Mouse (Mus musculus): ENCODE measurements around the gene Ltbp4. TPM values are rescaled to one million over a fixed set of nuclear protein-coding genes. Genes with fewer than 3 reads are reported as not detected.
A peak's percentile ranks its signal among the peaks of the same experiment; 100 is the strongest.

Gene Ltbp4
- polyA plus RNA-seq, 1 experiment from 2014 or later = 53.9 TPM

DNA sequence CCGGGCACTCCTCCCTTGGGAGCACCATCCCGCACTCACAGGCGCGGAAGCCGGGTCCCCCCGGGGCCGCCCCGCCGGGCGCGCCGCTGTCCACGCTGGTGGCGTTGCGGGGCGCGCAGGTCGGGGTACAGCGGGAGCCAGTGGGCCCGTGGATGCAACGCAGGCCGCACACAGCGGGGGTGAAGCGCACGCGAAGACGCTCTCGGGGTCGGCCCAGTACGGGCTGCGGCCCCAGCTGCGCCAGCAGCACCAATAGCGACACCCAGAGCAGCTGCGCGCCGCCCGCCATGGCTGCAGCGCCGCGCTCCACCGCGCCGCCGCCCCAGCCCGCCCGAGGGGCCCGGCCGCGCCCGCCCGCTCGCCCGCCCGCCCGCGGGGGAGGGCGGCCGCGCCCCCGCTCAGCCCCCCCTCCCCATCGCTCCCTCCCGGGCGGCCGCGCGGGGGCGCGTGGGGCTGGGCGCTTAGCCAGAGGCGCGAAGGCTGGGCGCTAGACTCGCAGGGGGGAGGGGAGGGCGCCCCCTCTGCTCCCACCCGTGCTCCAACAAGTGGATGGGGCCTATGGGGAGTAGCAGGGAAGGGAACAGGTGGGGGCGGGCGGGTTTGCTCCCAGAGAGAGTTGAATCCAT, 4.1 kb downstream of the Ltbp4 start:
- peaks cover 86% of the 10 kb centered on the region for H3K27me3 ChIP-seq (replicated peaks)
- peaks cover 67% of the 10 kb centered on the region for H3K4me1 ChIP-seq (replicated peaks)
- under 1% methylated on average over 67 of the region's 77 CpGs for WGBS
- H3K4me3 ChIP-seq = peak overlapping the region; percentile 70
- no peak for ATAC-seq (ENCODE audit: insufficient number of reproducible peaks, low FRiP score)
- peak overlapping the region; percentile 95 for H3K4me2 ChIP-seq
- peak overlapping the region; percentile 84 for H3K27ac ChIP-seq (ENCODE audit: poor library complexity, severe bottlenecking)
- H3K36me3 ChIP-seq = no peaks in the 10 kb centered on the region
- peak overlapping the region; percentile 86 for H3K9ac ChIP-seq
- no peaks in the 10 kb centered on the region for H3K9me3 ChIP-seq (replicated peaks)

DNA sequence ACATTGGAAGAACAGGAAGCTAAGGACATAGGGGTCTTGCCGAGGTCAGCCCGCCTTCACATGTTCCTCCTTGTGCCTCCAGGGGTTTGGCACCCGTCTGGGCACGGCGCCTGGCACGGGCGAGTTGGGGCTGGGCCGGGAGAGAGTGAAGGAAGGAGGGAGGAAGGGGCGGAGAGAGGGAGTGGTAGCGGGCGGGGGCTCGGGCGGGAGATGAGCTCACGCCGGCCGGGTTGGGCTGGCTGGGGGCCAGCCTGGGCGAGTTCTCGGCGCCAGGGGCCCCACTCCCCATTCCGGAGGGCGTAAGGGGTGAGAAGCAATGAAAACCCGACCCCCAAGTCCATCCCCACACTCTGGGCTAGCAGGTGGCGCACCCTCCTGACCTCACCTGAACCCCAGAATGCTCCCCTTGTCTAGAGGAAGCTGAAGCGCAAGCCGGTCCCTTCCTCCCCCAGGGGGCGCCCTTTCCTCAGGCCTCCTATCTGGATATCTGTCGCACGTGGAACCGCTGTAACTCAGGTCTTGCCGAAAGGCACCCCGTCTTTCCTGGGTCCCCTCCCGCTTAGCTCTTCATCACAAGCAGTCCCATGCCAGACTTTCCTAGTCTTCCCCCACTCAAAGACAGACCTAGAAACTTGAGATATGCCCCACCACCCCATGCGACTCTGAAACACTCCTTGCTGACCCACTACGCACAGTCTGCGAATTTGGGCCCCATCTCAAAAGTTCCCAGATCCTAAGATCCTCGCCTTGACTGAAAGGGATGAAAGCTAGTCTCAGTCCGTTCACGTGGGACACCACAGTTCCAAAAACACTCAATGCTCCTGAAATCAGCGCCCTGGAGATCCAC, 4.9 kb downstream of the Ltbp4 start:
- no peak for ATAC-seq (ENCODE audit: insufficient number of reproducible peaks, low FRiP score)
- Histone ChIP-seq H3K9me3 (replicated peaks) (no peaks in the 10 kb centered on the region), H3K9ac (peak overlapping the region; percentile 86), H3K4me3 (peak overlapping the region; percentile 70), H3K36me3 (peaks cover 5% of the 10 kb centered on the region), H3K4me1 (replicated peaks) (peaks cover 64% of the 10 kb centered on the region), H3K27ac (ENCODE audit: poor library complexity, severe bottlenecking) (peak overlapping the region; percentile 84), H3K4me2 (peak overlapping the region; percentile 95), H3K27me3 (replicated peaks) (peaks cover 86% of the 10 kb centered on the region)
- WGBS = under 1% methylated on average over 38 of the region's 39 CpGs

DNA sequence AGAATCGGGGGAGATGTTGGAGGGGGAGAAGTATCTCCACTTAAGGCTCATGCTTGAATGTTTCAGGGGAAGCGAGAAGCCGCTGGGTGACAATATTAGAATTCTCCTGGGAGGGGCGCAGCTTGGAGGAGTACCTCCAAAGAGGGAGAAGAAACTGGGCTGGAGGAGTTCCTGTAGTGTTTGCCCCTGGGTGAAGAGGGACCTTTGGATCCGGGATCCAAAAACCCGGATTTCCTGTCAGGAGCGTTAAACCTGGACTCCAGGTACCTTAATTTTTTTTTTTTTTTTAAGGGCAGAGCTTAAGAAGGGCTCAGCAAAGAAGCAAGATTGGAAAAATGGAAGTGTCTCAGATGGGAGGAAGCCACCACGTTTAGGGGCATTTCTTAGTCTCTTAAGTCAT, 5.6 kb downstream of the Ltbp4 start:
- no peak for ATAC-seq (ENCODE audit: insufficient number of reproducible peaks, low FRiP score)
- Histone ChIP-seq H3K4me1 (replicated peaks) (peaks cover 58% of the 10 kb centered on the region), H3K4me2 (peak overlapping the region; percentile 95), H3K9me3 (replicated peaks) (no peaks in the 10 kb centered on the region), H3K27ac (ENCODE audit: poor library complexity, severe bottlenecking) (peak overlapping the region; percentile 84), H3K9ac (peak overlapping the region; percentile 57; the same call in 1 of the 2 replicates), H3K36me3 (peaks cover 10% of the 10 kb centered on the region), H3K4me3 (peak overlapping the region; percentile 70), H3K27me3 (replicated peaks) (peaks cover 87% of the 10 kb centered on the region)
- 8% methylated on average over 8 of the region's 8 CpGs for WGBS

DNA sequence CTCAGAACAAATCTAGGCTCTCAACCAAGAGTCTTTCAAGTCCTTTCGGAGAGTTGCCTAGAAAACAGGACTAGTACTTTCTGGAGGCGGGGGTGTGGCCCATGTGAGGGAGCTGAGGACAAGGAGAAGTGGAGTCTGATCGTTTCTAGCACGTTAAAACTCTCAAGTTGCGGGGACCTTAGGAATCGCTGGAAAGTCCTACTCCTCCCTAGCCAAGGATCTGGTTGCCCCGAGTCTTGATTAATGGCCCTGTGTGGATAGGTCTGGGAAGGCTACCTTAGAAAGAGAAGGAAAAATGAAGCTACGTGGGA, 6.0 kb downstream of the Ltbp4 start:
- Histone ChIP-seq H3K9ac (peak overlapping the region; percentile 52; the same call in 1 of the 2 replicates), H3K4me1 (replicated peaks) (peaks cover 60% of the 10 kb centered on the region), H3K27ac (ENCODE audit: poor library complexity, severe bottlenecking) (peak overlapping the region; percentile 84), H3K36me3 (peaks cover 10% of the 10 kb centered on the region), H3K9me3 (replicated peaks) (no peaks in the 10 kb centered on the region), H3K4me2 (peak overlapping the region; percentile 95), H3K27me3 (replicated peaks) (peaks cover 90% of the 10 kb centered on the region), H3K4me3 (peak overlapping the region; percentile 70)
- 4% methylated on average over 8 of the region's 8 CpGs for WGBS
- no peak for ATAC-seq (ENCODE audit: insufficient number of reproducible peaks, low FRiP score)

DNA sequence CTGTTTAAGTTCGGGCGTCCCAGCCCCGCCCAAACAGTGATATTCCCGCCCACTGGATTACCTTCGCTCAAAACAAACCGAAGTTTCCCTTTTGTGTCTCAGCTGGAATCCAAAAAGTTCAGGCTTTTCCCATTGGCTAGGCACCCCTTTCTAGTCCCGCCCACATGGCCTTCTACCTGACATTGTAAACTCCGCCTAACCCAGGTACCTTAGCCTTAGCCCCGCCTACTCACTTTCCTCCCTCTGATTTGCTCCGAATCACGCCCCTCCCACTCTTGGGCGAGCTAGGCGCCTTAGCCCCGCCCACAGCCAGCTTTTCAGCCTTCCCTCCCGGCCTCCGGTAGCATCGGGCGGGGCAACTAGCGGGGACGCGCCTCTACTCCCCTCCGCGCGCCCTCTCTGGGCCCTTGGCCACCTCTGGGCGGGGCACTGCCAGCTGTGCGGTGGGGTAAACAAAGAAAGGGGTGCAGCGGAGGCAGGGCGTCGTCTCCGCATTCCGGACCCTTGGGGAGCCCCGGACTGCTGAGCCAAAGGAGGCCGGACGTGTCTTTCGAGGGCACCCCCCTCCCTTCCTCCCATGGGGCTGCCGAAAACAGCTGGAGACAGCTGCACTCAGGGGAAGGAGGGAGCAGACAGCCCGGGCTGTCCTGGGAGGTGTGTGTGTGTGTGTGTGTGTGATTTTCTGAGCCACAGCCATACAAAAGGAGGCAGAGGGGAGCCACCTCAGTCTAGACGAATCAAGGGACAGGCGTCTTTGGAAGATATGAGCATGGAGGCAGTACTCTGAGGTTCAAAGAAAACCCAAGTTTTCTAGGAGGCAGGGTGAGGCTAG, 6.6 kb downstream of the Ltbp4 start:
- peak overlapping the region; percentile 49 for H3K9ac ChIP-seq
- peaks cover 10% of the 10 kb centered on the region for H3K36me3 ChIP-seq
- peaks cover 65% of the 10 kb centered on the region for H3K4me1 ChIP-seq (replicated peaks)

DNA sequence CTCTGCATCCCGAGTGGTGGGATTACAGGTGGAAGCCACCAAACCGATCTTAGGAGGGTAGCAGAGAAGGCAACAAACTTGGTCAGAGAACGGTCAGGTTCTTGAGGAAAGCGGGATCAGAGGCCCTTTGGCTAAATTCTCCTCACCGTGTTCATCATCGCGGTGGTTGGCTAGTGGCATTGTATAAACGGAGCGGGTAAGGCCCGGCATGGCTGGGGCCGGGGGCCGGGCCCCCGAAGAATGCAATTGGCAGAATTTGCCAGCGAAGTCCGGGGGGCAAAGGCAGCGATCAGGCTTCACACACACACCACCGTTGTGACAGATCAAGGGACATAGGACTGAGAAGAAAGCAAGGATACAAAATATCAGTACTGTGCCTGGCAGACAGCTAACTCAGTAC, 7.5 kb downstream of the Ltbp4 start:
- Histone ChIP-seq H3K9me3 (replicated peaks) (no peaks in the 10 kb centered on the region), H3K27ac (ENCODE audit: poor library complexity, severe bottlenecking) (no peak overlapping the region), H3K36me3 (peaks cover 10% of the 10 kb centered on the region), H3K4me2 (peak overlapping the region; percentile 95), H3K4me3 (peak overlapping the region; percentile 70; the same call in 1 of the 2 replicates), H3K27me3 (replicated peaks) (peaks cover 93% of the 10 kb centered on the region), H3K4me1 (replicated peaks) (peaks cover 66% of the 10 kb centered on the region), H3K9ac (no peak overlapping the region)
- ATAC-seq (ENCODE audit: insufficient number of reproducible peaks, low FRiP score) = no peak
- 26% methylated on average over 17 of the region's 17 CpGs for WGBS

More for the DNA sequence above, 6.6 kb downstream of the Ltbp4 start:
- ATAC-seq (ENCODE audit: insufficient number of reproducible peaks, low FRiP score) = peak; percentile 49
- peak overlapping the region; percentile 84 for H3K27ac ChIP-seq (ENCODE audit: poor library complexity, severe bottlenecking)
- peak overlapping the region; percentile 95 for H3K4me2 ChIP-seq
- H3K4me3 ChIP-seq = peak overlapping the region; percentile 70
- under 1% methylated on average over 39 of the region's 39 CpGs for WGBS
- peaks cover 92% of the 10 kb centered on the region for H3K27me3 ChIP-seq (replicated peaks)
- H3K9me3 ChIP-seq (replicated peaks) = no peaks in the 10 kb centered on the region

DNA sequence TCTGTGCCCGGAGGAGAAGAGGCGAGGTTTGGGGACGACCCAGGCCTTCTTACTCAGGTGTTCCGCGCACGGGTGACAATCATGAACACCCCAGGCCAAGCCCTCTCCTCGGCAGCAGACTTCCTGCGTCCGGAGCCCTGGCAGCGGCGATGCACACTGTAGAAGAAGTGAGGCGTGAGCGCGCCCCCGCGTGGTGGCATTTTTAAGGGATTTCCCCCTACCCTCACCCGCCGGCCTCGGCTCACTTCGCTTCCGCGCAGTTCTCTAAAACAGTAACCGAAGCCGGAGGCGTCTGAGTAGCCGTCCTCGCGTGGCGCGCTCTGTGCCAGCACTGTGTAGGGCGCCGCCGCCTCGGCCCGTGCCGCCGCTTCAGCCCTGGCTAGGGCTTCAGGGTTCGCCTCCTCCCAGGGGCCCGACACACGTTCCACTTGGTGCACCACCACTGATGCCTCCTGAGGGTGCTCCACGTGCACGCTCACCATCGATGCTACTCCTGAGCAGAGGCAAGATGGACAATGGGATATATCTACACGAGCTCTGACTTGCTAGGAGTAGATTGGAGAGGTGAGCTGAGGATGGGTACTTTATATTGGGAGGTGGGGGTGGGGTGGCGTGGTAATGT, 8.1 kb downstream of the Ltbp4 start:
- Histone ChIP-seq H3K9ac (no peak overlapping the region), H3K4me1 (replicated peaks) (peaks cover 61% of the 10 kb centered on the region), H3K4me2 (peak overlapping the region; percentile 95), H3K27ac (ENCODE audit: poor library complexity, severe bottlenecking) (no peak overlapping the region), H3K27me3 (replicated peaks) (peaks cover 93% of the 10 kb centered on the region), H3K4me3 (peak overlapping the region; percentile 22), H3K36me3 (peaks cover 15% of the 10 kb centered on the region), H3K9me3 (replicated peaks) (no peaks in the 10 kb centered on the region)
- 6% methylated on average over 45 of the region's 45 CpGs for WGBS
- no peak for ATAC-seq (ENCODE audit: insufficient number of reproducible peaks, low FRiP score)

DNA sequence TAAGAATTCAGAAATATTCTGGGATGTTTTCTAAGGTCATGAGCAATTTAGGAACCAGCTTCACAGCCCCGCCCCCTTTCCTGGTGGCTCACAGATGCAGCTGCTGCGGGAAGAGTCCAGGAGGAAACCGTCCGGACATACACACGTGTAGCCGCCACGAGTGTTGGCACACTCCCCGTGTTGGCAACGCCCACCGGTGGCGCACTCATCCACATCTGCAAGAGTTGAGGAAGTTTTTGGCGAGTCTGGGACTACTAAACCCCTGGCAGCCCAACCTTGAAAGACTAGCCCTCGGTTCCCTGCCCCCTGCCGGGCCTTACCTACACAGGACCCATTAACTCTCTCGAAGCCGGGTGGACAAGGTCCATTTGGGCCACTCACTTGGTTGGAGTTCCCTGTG, 8.8 kb downstream of the Ltbp4 start:
- no peaks in the 10 kb centered on the region for H3K9me3 ChIP-seq (replicated peaks)
- H3K36me3 ChIP-seq = peaks cover 22% of the 10 kb centered on the region
- H3K4me1 ChIP-seq (replicated peaks) = peaks cover 53% of the 10 kb centered on the region
- WGBS = 30% methylated on average over 16 of the region's 16 CpGs
- H3K4me2 ChIP-seq = no peak overlapping the region
- no peak overlapping the region for H3K27ac ChIP-seq (ENCODE audit: poor library complexity, severe bottlenecking)
- peaks cover 93% of the 10 kb centered on the region for H3K27me3 ChIP-seq (replicated peaks)
- no peak overlapping the region for H3K4me3 ChIP-seq
- no peak overlapping the region for H3K9ac ChIP-seq
- no peak for ATAC-seq (ENCODE audit: insufficient number of reproducible peaks, low FRiP score)

DNA sequence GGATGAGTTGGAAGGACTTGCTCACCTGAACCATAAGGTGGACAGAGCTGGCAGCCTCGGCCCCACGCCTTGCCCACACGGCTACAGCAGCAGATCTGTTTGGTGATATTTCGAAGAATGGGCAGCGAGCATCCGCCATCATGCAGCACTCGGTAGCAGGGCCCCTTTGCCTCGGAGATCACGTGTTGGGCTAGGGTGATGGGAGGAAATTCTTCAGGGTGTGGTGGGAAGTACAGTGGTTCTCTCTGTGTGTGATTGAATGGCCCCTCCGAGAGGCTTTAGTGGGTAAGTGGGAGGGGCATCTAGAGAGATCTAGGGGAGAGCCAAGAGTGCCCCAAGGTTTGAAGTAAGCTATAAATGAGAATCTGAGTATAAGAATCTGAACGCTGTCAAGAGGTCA, 9.3 kb downstream of the Ltbp4 start:
- Histone ChIP-seq H3K4me3 (no peak overlapping the region), H3K4me2 (no peak overlapping the region), H3K36me3 (peaks cover 27% of the 10 kb centered on the region), H3K4me1 (replicated peaks) (peaks cover 50% of the 10 kb centered on the region), H3K27me3 (replicated peaks) (peaks cover 93% of the 10 kb centered on the region), H3K27ac (ENCODE audit: poor library complexity, severe bottlenecking) (no peak overlapping the region), H3K9ac (no peak overlapping the region), H3K9me3 (replicated peaks) (no peaks in the 10 kb centered on the region)
- 80% methylated on average over 11 of the region's 11 CpGs for WGBS
- no peak for ATAC-seq (ENCODE audit: insufficient number of reproducible peaks, low FRiP score)

DNA sequence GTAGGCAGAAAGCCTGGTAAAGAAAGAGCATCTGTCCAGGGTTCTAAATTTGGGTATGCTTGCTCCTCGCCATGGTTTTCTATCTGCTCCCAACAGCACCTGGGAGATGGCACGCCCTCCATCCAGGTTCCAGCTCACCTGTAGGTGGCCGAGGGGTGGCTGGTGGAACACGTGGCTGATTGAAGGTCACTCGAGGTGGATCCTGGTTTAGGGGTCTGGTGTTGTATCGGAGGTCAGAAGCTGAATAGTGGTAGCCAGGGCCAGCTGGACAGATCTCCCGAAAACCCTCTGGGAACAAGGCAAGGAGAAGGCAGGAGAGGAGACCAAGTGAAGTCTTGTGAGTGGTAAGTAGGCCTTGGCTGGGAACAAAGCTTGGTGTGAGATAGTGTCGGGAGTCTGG, 10.0 kb downstream of the Ltbp4 start:
- H3K9ac ChIP-seq = no peak overlapping the region
- H3K27me3 ChIP-seq (replicated peaks) = peaks cover 93% of the 10 kb centered on the region
- no peak overlapping the region for H3K27ac ChIP-seq (ENCODE audit: poor library complexity, severe bottlenecking)
- H3K4me3 ChIP-seq = no peak overlapping the region
- H3K4me1 ChIP-seq (replicated peaks) = peaks cover 46% of the 10 kb centered on the region
- no peak overlapping the region for H3K4me2 ChIP-seq
- 89% methylated on average over 8 of the region's 8 CpGs for WGBS
- no peak for ATAC-seq (ENCODE audit: insufficient number of reproducible peaks, low FRiP score)
- peaks cover 30% of the 10 kb centered on the region for H3K36me3 ChIP-seq
- no peaks in the 10 kb centered on the region for H3K9me3 ChIP-seq (replicated peaks)

Measured in heart, embryonic 12.5 days (tissue).